Mouse (Mus musculus): ENCODE data around the gene Tmem123.

DNA sequence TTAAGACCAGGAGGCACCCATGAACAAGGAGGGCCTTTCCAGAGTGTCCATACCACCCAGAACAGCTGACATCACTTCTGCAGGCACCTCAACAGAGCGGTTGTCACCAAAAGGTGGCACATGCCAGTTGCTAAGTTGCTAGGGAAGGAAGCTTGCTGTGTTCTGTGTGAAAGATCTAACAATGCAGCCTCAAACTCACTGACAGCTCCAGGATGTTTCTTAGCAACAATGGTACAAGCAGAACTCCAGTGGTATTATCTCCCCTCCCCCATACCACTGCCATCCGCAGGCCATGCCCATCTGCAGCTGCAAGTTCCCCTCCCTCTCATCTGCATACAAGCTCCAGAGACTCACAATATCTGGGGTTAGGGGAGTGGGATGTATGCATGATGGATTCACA lies 3.7 kb downstream of the Tmem123 start:
- TF ChIP-seq CTCF (IDR thresholded peaks at IDR 0.05; ENCODE audit: borderline replicate concordance, control insufficient read depth, extremely low read depth, insufficient read depth, low read length, poor library complexity): no peak
- no peak for TF ChIP-seq POLR2A (IDR thresholded peaks at IDR 0.05; ENCODE audit: control insufficient read depth, extremely low read depth, insufficient read depth, low read length, poor library complexity)

All from thymus, adult 2 months (tissue).